Mouse (Mus musculus) liver, embryonic 14 days (tissue): ENCODE measurements around the gene Rbm11. TPM values are rescaled to one million over a fixed set of nuclear protein-coding genes. Genes with fewer than 3 reads are reported as not detected.

ENCODE experiments used
- polyA plus RNA-seq: library from polyadenylated mRNA; depleted of rRNA; stranded (reverse); fragments of >200 nt; gene quantifications from 2 replicates; pipeline ENCODE4 v1.2.3, GENCODE M21; 2012; rRNA removed

The Rbm11 gene
- polyA plus RNA-seq, result 0.02 and 0.06 TPM in 2 replicates

DNA sequence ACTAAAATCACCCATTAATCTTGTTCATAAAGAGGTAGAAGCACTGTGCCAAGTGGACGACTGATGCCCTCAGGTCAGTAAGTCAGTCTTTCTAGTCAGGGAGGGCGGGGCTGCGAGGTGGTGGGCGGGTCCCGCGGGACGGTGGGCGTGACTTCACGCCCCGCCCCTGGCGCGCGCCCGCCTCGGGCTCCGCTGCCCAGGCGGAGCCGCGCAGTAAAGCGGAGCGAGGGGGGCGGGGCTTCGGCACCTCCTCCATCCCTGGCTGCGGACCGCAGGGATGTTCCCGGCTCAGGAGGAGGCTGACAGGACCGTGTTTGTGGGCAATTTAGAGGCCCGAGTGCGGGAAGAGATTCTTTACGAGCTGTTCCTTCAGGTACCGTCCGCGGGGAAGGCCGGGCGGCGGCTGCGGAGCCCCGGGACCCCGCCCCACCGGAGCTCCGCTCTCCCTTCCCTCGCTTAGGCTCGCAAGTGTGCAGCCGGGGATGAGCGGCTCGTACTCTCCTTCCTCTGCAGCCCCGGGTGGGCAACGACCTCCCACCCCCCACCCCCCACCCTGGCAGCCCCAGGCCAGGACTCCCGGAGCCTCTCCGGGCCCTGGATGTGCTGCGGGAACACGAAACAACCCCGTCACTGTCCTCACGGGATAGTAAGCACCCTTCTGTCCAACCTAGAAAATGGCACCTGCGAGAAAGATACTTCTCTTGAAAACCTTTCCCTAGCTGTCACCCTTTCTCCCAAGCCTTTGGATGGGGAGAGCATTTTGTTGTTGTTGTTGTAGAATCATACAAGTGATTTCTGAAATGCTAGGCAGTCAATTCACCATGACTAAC lies at the start of gene Rbm11:
Rbm11 (plus strand) TSS at position 174 of the 830 bp plus-strand sequence.

DNA sequence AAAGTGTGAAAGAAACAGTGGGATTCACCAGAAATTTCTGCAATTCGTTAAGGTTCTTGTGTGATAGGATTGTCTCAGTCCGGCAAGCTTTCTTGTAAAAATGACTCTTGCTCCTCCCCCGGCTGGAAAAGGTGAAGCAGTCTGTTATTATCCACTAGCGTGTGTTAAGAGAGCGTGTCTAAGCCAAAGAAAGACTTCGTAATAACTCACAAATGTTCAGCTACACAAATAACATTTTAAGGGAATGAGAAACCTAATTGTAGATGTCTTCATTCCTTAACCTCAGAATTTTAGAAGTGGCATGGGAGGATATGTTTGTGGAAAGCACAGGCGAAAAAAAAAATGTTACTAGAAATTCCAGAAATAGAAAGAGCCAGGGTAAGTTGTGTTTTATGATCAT lies 6.7 kb upstream of the Rbm11 start, which contains the start of gene Lipi:
Lipi (minus strand) TSS at position 101 of the 400 bp plus-strand sequence.

Other genes with a start within 250 kb of the Rbm11 start
- not detected in 2 replicates for gene Lipi, start 6.8 kb upstream of the Rbm11 start, polyA plus RNA-seq
- 3.8 and 4.2 TPM in 2 replicates for gene Hspa13, start 174.3 kb downstream of the Rbm11 start, polyA plus RNA-seq